Mouse (Mus musculus): Measurements from ENCODE around the gene Gga3.

Gene Gga3

GRCm38 (mm10) chr11:115612059-115612409 is 8.2 kb upstream of the Gga3 start:
- peak; percentile 90 for DNase-seq

GRCm38 (mm10) chr11:115611173-115611572 is 7.3 kb upstream of the Gga3 start:
- DNase-seq = no peak

GRCm38 (mm10) chr11:115609576-115609975 is 5.7 kb upstream of the Gga3 start:
- no peak for DNase-seq

GRCm38 (mm10) chr11:115608421-115609399 is 4.9 kb upstream of the Gga3 start:
- no peak for DNase-seq

DNA sequence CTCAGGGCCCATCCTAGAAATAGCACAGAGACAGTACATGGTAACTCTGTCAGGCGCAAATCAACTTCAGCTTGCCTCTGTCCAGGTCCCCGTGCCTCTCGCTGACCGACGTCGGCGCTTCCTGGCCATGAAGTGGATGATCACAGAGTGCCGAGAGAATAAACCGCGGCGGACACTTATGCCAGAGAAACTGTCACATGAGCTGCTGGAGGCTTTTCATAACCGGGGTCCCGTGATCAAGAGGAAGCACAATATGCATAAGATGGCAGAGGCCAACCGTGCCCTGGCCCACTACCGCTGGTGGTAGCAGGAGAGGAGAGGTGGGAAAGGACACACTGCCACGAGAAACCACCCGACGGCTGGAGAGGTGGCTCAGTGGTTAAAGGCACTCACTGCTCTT is 2.9 kb upstream of the Gga3 start:
- no peak for DNase-seq

DNA sequence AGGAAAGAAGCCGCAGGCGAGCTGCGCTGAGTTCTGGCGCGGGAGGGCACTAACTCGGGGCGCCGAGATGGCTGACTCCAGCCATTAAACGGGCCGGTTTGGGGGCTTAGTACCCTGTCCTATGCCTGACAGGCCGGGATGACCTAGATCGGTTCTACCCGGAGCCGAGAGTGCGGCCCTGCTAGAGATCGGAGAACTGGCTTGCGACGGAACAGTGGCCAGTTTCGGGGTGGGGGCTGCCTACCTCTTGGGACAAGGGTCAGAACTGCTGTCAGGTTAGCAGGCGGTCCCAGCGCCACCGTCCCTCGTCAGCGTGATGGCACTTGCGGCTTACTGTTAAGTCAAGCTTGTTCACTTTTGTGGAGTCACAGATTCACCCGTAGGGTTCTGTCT is 449 bp upstream of the Gga3 start:
- no peak for DNase-seq

DNA sequence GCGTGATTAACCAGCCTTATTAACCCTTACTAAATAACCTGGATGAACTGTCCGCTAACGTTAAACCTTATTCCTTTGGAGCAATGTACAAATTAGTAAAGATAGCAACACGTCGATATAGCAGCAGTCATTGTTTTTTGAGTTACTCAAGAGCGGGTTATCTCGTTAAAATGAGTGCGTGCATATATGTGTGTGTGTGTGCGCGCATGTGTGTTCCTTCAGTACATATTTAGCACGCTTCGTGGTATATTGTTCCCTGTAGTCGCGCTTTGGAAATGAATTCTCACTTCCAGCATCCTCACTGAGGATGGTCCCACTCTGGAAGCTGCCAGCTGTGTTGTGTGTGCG is 749 bp downstream of the Gga3 start:
- no peak for DNase-seq

GRCm38 (mm10) chr11:115601174-115601573 is 2.7 kb downstream of the Gga3 start:
- no peak for DNase-seq

GRCm38 (mm10) chr11:115600743-115601142 is 3.1 kb downstream of the Gga3 start:
- DNase-seq = no peak

DNA sequence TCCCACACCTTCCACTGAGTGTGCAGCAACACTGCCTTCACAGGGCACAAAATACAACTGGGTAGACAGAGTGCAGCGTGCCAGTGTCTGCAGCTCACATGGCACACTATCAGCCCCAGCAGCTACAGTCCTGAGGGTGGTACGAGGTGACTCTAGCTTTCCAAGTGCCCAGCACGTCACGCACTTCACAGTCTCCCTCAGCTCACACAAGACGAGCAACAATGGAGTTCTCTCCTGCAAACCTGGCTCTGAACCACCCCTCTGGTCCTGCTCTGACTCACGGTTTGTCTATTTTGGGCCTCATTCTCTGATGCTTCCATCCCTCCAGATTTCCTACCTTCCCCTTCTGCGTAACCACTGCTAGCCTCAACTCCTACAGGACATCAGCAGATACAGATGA is 4.1 kb downstream of the Gga3 start:
- DNase-seq = no peak

DNA sequence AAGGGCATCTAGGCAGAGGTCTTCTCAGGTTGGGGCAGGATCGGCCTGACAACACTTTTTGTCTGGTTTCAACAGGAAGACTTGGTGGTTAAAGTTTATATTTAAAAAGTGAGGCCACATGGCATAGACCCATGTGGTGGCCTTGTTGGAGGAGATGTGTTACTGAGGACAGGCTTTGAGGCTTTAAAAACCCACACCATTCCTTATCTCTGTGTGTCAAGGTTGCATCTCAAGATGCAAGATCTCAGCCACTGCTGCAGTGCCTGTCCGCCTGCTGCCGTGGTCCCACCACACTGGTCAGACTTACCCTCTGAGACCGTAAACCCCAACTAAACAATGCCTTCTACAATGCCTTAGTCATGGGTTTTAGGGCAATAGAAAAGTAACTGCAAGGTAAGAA is 5.5 kb downstream of the Gga3 start:
- no peak for DNase-seq

DNA sequence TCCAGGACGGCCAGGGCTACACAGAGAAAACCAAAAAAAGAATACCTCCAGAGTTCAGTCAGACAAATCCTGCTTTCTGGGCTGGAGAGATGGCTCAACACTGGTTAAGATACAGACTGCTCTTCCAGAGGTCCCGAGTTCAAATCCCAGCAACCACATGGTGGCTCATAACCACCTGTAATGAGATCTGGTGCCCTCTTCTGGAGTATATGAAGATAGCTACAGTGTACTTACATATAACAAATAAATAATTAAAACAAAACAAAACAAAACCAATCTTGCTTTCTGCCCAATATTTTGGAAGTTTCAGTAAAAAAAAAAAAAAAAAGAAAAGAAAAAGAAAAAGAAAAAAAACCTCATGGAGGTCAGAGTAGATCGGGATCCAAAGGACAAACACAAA is 8.6 kb downstream of the Gga3 start:
- no peak for DNase-seq

- no peak for DNase-seq
Observed at GRCm38 (mm10) chr11:115590526-115591075, 13.2 kb downstream of the Gga3 start.

GRCm38 (mm10) chr11:115587984-115588383 is 15.9 kb downstream of the Gga3 start:
- no peak for DNase-seq

DNA sequence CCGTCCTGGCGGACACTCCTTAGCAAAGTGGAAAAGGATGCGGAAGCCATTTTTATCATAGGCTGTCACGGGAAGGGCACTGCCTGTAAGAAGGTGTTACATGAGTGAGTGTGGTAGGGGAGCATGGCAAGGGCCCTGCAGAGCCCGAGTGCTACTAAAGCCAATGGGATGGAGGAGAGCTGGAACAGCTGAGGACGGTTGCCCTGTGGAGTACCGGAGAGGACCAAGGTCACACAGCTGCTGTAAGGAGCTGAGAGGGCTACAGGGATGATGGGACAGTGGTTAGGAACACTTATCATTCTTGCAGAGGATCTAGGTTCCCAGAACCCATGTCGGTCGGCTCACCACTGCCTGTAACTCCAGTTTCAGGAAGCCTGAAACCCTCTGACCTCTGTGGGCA is 17.4 kb downstream of the Gga3 start:
- no peak for DNase-seq

DNA sequence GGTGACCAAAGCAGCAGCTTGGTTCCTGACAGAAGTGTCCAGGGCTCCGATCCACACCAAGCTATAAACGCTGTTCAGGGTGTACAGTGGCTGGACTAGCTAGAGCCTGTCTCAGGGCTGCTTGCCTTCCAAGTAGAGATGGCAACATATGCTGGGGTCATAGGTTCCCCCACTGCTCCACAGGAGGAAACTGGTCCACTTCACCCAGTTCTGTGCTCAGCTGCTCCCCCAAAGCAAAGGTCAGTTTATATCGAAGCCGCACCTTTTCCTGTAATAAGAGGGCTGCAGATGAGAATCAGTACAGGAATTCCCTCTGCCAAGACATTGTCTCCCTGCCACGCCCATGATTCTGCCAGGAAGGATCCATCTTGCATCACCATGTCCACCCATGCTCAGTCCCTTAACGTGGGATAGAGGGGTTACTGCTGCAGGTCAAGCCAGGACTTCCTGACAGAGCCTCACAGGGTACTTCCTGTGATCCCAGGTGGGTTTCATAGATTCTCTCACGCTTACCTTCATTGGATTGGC is 18.2 kb downstream of the Gga3 start:
- no peak for DNase-seq

DNA sequence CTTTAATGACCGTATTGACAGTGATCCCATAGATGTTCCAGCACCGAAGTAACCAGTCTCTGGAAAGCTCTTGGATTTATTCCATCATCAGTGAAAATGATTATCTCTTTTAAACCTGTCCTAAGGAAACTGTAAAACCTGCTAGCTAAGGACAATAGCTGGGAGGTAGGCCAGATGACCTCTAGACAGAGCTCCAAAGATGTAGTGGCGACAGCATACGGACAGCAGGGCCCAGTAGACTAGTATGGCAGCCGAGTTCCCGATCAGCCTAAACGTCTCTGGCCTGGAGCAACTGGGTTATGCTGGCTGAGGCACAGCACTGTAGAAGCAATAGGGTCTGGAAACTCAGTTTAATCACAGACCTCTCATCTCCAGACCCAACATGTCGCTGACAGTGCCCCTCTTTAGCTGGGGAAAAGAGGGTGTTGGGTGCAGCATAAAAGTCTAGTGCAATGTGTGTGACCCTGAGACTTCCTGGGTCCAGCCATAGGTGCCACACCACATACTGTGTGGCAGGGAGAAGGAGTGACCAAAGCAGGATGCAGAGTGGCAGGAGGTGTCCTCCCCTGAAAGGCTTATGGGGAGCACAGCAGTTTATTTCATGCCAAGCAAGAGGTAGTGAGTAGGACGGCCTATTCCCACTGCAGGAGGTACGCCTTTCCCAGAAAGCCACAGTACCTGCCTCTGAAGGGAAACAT is 19.3 kb downstream of the Gga3 start:
- no peak for DNase-seq

DNA sequence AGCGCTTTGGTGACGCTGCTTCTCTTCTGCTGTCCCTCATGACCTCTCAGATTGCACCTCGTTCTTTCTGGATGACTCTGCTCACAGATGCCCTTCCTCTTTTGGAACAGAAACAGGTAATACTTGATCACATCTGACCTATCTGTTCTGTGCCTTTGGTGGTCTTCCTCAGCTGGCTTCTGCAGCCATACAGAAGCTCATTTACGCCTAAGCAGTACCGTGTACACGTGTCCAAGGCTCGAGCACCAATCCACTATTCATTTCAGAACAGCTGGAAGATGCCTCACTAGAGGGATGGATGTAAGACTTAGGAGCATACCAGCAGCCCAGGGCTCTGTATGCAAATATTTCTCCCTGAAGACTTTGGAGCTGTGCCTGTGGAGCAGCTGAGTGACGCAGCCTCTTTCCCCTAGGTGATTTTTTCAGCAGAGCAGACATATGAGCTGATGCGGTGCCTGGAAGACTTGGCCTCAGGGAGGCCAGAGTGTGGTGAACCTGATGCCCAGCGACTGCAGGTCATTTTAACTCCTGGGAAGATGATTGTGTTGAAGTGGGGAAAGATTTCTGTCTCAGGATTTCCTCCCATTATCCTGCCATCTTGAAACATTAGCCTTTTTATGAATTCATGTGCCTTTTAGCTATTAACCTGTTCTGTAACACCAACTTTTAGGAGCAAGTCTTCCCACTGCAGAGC is 20.8 kb downstream of the Gga3 start:
- no peak for DNase-seq

- no peak for DNase-seq
Observed at GRCm38 (mm10) chr11:115579080-115579479, 24.8 kb downstream of the Gga3 start.

- no peak for DNase-seq
Observed at GRCm38 (mm10) chr11:115564961-115565360, 38.9 kb downstream of the Gga3 start.

DNA sequence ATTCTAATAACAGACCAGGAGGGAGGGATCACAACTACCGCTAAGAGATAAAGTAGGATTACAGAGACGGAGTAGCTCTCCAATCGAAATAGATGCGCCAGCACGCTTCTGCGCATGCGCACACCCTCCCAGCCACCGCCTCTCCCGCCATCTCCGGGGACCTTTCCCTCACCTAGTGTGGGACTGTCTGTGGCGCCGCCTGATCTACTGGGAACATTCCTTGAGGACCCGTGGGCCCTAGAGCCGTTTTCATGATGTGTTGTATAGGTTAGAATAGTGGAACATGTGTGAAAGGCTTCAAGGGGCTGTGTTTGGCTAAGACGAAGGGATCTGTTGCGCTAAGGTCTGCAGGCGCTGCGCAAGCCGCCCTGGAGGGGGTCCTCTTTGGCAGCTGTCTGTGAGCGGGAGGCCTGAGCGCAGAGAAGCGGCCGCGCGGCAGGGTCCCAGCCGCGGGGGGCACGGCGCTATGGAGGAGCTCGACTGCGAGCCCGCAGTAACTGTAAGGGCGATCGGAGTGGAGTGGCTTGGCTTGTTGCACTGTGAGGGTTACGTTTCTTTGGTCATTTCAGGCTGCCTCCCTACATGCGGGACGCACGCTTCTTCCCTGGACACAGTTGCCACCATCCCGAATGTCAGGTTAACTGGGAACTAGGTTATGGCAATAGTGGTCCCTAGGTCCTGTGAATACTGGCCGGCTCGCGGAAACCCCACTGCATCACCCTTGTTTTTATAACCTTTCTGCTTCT is 39.6 kb downstream of the Gga3 start, which contains the start of gene Nup85:
Gene Nup85, plus strand, starts transcription at position 371 of the 746 bp plus-strand sequence.
- peak; percentile 97 for DNase-seq

- no peak for DNase-seq
Observed at GRCm38 (mm10) chr11:115563406-115563805, 40.4 kb downstream of the Gga3 start.

Data from kidney, postnatal 14 days (tissue).